Mouse (Mus musculus): ENCODE results near the gene Ttc7b. TPM values are rescaled to one million over a fixed set of nuclear protein-coding genes. Genes with fewer than 3 reads are reported as not detected.

Gene Ttc7b
- polyA plus RNA-seq, 1 experiment, result 9.2 TPM

DNA sequence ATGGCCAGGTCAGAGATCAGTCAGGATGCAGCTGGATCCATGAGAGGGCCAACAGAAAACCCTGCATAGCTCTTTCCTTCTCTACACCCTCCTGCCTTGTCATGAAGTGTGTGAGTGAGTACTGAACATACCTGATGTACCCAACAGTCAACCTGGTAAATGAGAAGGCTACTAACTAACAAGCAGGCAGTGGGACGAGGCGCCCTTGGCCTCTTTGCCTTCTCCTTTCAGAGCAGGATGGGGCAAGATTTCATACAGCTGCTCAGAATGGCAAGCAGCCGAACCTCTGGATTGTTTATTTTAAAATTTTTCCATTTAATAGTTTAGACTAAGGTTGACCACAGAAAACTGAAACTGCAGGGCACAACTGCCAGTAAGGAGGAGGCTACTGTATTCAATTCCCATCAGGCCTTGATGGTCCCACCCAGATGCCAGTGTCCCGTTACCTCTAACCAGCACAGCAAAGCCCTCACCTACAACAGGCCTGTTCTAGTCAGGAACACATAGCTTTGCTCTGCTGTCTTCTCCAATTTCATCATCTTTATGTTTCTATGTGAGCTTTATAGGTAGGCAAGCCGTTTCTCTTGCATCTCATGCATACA is 121.4 kb downstream of the Ttc7b start:
- Histone ChIP-seq H3K79me3 (ENCODE audit: low read depth) (no peaks in the 10 kb centered on the region), H3ac (ENCODE audit: control insufficient read depth, insufficient read length, low read depth) (no peak overlapping the region), H3K79me2 (ENCODE audit: control insufficient read depth, insufficient read depth) (no peaks in the 10 kb centered on the region), H3K27me3 (ENCODE audit: control insufficient read depth, insufficient read depth, insufficient read length) (no peaks in the 10 kb centered on the region), H3K4me3 (ENCODE audit: insufficient read depth, poor library complexity, severe bottlenecking) (no peak overlapping the region), H3K36me3 (ENCODE audit: control insufficient read depth, insufficient read depth) (peaks cover 2% of the 10 kb centered on the region)
- TF ChIP-seq MAX (IDR thresholded peaks at IDR 0.05) (no peak), MYOD1 (IDR thresholded peaks at IDR 0.05; ENCODE audit: control insufficient read depth, insufficient read length, low read depth) (peak; percentile 1)

DNA sequence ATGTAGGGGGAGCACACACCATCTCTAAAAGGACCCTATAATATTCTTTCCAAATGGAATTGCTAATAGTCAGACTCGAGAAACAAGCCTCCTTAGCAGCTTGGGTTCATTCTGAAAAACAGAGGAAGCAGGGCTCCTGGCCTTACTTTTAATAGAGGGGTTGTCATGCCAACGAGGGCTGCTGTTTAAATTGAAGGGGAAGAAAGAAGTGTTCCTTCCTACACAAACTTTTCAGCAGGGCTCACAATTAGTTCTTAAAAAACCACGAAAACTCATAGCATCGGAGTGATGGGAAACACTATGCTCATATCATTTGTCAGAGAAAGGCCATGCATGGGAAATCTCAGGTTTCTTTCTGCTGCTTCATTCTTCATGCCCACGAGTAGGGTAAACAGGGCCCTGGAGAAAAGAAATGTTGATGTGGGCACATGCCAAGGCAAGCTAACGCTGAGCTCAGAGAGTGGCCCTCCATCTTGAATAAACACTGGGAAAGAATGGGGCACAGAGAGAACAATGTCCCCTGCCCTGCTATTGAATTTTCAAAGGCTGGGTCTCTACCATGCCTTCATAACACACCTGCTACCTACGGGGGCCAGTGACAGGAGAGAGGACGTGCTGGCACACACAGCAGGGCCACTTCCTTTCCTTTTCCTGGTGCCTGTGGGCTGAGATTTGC is 122.2 kb downstream of the Ttc7b start:
- Histone ChIP-seq H3K79me2 (ENCODE audit: control insufficient read depth, insufficient read depth) (no peaks in the 10 kb centered on the region), H3ac (ENCODE audit: control insufficient read depth, insufficient read length, low read depth) (no peak overlapping the region), H3K4me3 (ENCODE audit: insufficient read depth, poor library complexity, severe bottlenecking) (no peak overlapping the region), H3K36me3 (ENCODE audit: control insufficient read depth, insufficient read depth) (peaks cover 2% of the 10 kb centered on the region), H3K79me3 (ENCODE audit: low read depth) (no peaks in the 10 kb centered on the region), H3K27me3 (ENCODE audit: control insufficient read depth, insufficient read depth, insufficient read length) (no peaks in the 10 kb centered on the region)
- TF ChIP-seq MAX (IDR thresholded peaks at IDR 0.05) (no peak), CTCF (IDR thresholded peaks at IDR 0.05; ENCODE audit: control insufficient read depth, insufficient read depth, insufficient read length) (no peak), CEBPB (IDR thresholded peaks at IDR 0.05; ENCODE audit: low read depth) (no peak), FOSL1 (IDR thresholded peaks at IDR 0.05; ENCODE audit: insufficient read depth, low read length, poor library complexity, severe bottlenecking) (no peak), USF1 (IDR thresholded peaks at IDR 0.05; ENCODE audit: low read depth) (no peak), MYOD1 (IDR thresholded peaks at IDR 0.05; ENCODE audit: control insufficient read depth, insufficient read length, low read depth) (no peak), MYOG (IDR thresholded peaks at IDR 0.05; ENCODE audit: control insufficient read depth, extremely low read depth, insufficient read length) (no peak)

GRCm38 (mm10) chr12:100397432-100398146 is 123.0 kb downstream of the Ttc7b start:
- TF ChIP-seq FOSL1 (IDR thresholded peaks at IDR 0.05; ENCODE audit: insufficient read depth, low read length, poor library complexity, severe bottlenecking) (no peak), MYOG (IDR thresholded peaks at IDR 0.05; ENCODE audit: control insufficient read depth, extremely low read depth, insufficient read length) (no peak), CEBPB (IDR thresholded peaks at IDR 0.05; ENCODE audit: low read depth) (no peak), USF1 (IDR thresholded peaks at IDR 0.05; ENCODE audit: low read depth) (no peak)
- H3ac ChIP-seq (ENCODE audit: control insufficient read depth, insufficient read length, low read depth), result no peak overlapping the region
- H3K79me2 ChIP-seq (ENCODE audit: control insufficient read depth, insufficient read depth), result no peaks in the 10 kb centered on the region
- H3K36me3 ChIP-seq (ENCODE audit: control insufficient read depth, insufficient read depth), result no peaks in the 10 kb centered on the region
- no peak overlapping the region for H3K4me3 ChIP-seq (ENCODE audit: insufficient read depth, poor library complexity, severe bottlenecking)
- no peaks in the 10 kb centered on the region for H3K79me3 ChIP-seq (ENCODE audit: low read depth)
- no peaks in the 10 kb centered on the region for H3K27me3 ChIP-seq (ENCODE audit: control insufficient read depth, insufficient read depth, insufficient read length)

GRCm38 (mm10) chr12:100396806-100397205 is 123.8 kb downstream of the Ttc7b start:
- Histone ChIP-seq H3K36me3 (ENCODE audit: control insufficient read depth, insufficient read depth) (no peaks in the 10 kb centered on the region), H3K79me2 (ENCODE audit: control insufficient read depth, insufficient read depth) (no peaks in the 10 kb centered on the region), H3K27me3 (ENCODE audit: control insufficient read depth, insufficient read depth, insufficient read length) (no peaks in the 10 kb centered on the region), H3K79me3 (ENCODE audit: low read depth) (no peaks in the 10 kb centered on the region), H3ac (ENCODE audit: control insufficient read depth, insufficient read length, low read depth) (no peak overlapping the region), H3K4me3 (ENCODE audit: insufficient read depth, poor library complexity, severe bottlenecking) (no peak overlapping the region)
- no peak for TF ChIP-seq MAX (IDR thresholded peaks at IDR 0.05)
- peak; percentile 33 for TF ChIP-seq MYOD1 (IDR thresholded peaks at IDR 0.05; ENCODE audit: control insufficient read depth, insufficient read length, low read depth)
- TF ChIP-seq CEBPB (IDR thresholded peaks at IDR 0.05; ENCODE audit: low read depth), result peak; percentile 66

DNA sequence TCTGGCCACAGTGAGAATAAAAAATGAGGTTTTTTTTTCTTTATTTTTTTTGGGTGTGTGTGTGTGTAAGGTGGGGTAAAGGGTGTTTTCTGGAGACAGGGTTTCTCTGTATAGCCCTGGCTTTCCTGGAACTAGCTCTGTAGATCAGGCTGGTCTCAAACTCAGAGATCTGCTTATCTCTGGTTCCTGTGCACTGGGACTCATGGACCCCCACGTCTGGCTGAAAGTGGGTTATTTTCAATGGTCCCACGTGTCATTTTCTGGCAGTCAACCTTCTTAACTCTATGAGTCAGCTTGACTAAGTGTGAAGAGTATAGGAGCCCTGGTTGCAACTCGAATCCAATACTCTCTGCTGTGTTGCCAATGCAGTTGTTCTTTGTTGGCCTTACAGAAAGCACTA is 127.1 kb downstream of the Ttc7b start:
- no peak overlapping the region for H3ac ChIP-seq (ENCODE audit: control insufficient read depth, insufficient read length, low read depth)
- H3K36me3 ChIP-seq (ENCODE audit: control insufficient read depth, insufficient read depth), result no peaks in the 10 kb centered on the region
- no peaks in the 10 kb centered on the region for H3K27me3 ChIP-seq (ENCODE audit: control insufficient read depth, insufficient read depth, insufficient read length)
- H3K4me3 ChIP-seq (ENCODE audit: insufficient read depth, poor library complexity, severe bottlenecking), result no peak overlapping the region
- H3K79me3 ChIP-seq (ENCODE audit: low read depth), result no peaks in the 10 kb centered on the region
- no peaks in the 10 kb centered on the region for H3K79me2 ChIP-seq (ENCODE audit: control insufficient read depth, insufficient read depth)
- TF ChIP-seq CTCF (IDR thresholded peaks at IDR 0.05; ENCODE audit: control insufficient read depth, insufficient read depth, insufficient read length) (no peak), MAX (IDR thresholded peaks at IDR 0.05) (no peak), MYOG (IDR thresholded peaks at IDR 0.05; ENCODE audit: control insufficient read depth, extremely low read depth, insufficient read length) (no peak), USF1 (IDR thresholded peaks at IDR 0.05; ENCODE audit: low read depth) (no peak), MYOD1 (IDR thresholded peaks at IDR 0.05; ENCODE audit: control insufficient read depth, insufficient read length, low read depth) (no peak), CEBPB (IDR thresholded peaks at IDR 0.05; ENCODE audit: low read depth) (no peak)

- Histone ChIP-seq H3ac (ENCODE audit: control insufficient read depth, insufficient read length, low read depth) (no peak overlapping the region), H3K36me3 (ENCODE audit: control insufficient read depth, insufficient read depth) (no peaks in the 10 kb centered on the region), H3K27me3 (ENCODE audit: control insufficient read depth, insufficient read depth, insufficient read length) (no peaks in the 10 kb centered on the region), H3K79me3 (ENCODE audit: low read depth) (no peaks in the 10 kb centered on the region), H3K79me2 (ENCODE audit: control insufficient read depth, insufficient read depth) (no peaks in the 10 kb centered on the region), H3K4me3 (ENCODE audit: insufficient read depth, poor library complexity, severe bottlenecking) (no peak overlapping the region)
- no peak for TF ChIP-seq CTCF (IDR thresholded peaks at IDR 0.05; ENCODE audit: control insufficient read depth, insufficient read depth, insufficient read length)
- TF ChIP-seq CEBPB (IDR thresholded peaks at IDR 0.05; ENCODE audit: low read depth), result no peak
- TF ChIP-seq USF1 (IDR thresholded peaks at IDR 0.05; ENCODE audit: low read depth), result no peak
- no peak for TF ChIP-seq FOSL1 (IDR thresholded peaks at IDR 0.05; ENCODE audit: insufficient read depth, low read length, poor library complexity, severe bottlenecking)
- no peak for TF ChIP-seq MYOD1 (IDR thresholded peaks at IDR 0.05; ENCODE audit: control insufficient read depth, insufficient read length, low read depth)
- TF ChIP-seq MAX (IDR thresholded peaks at IDR 0.05), result no peak
- no peak for TF ChIP-seq MYOG (IDR thresholded peaks at IDR 0.05; ENCODE audit: control insufficient read depth, extremely low read depth, insufficient read length)
Observed at GRCm38 (mm10) chr12:100393109-100393508, 127.5 kb downstream of the Ttc7b start.

Measured in C2C12 (cell line).